Mouse (Mus musculus): Measurements from ENCODE around the gene Cyp4f17.
"Not testable (repeated sequence)": the region's sequence is repeated elsewhere in the genome, so short reads cannot be mapped to it uniquely, and the experiment has no call there.

Gene Cyp4f17

GRCm38 (mm10) chr17:32526341-32526740 is 20.5 kb downstream of the Cyp4f17 start:
- DNase-seq (ENCODE audit: low read depth, low spot score) = not testable (repeated sequence)

- no peak for DNase-seq (ENCODE audit: low read depth, low spot score)
Measured at GRCm38 (mm10) chr17:32527748-32528147, 21.9 kb downstream of the Cyp4f17 start.

- peak; percentile 94 for DNase-seq (ENCODE audit: low read depth, low spot score)
Measured at GRCm38 (mm10) chr17:32528408-32529337, 22.8 kb downstream of the Cyp4f17 start.

GRCm38 (mm10) chr17:32532356-32532755 is 26.5 kb downstream of the Cyp4f17 start:
- not testable (repeated sequence) for DNase-seq (ENCODE audit: low read depth, low spot score)

- DNase-seq (ENCODE audit: low read depth, low spot score) = peak; percentile 12
Measured at GRCm38 (mm10) chr17:32534068-32534467, 28.2 kb downstream of the Cyp4f17 start.

- peak; percentile 90 for DNase-seq (ENCODE audit: low read depth, low spot score)
Measured at GRCm38 (mm10) chr17:32536051-32536866, 30.4 kb downstream of the Cyp4f17 start, which contains the start of gene Cyp4f16. Cyp4f16 (plus strand) TSS chr17:32536558.

GRCm38 (mm10) chr17:32536867-32537250 is 31.0 kb downstream of the Cyp4f17 start:
- DNase-seq (ENCODE audit: low read depth, low spot score) = peak; percentile 48

- DNase-seq (ENCODE audit: low read depth, low spot score) = not testable (repeated sequence)
Measured at GRCm38 (mm10) chr17:32544792-32545191, 38.9 kb downstream of the Cyp4f17 start.

- not testable (repeated sequence) for DNase-seq (ENCODE audit: low read depth, low spot score)
Measured at GRCm38 (mm10) chr17:32550377-32550776, 44.5 kb downstream of the Cyp4f17 start.

GRCm38 (mm10) chr17:32550900-32551770 is 45.3 kb downstream of the Cyp4f17 start:
- peak; percentile 95 for DNase-seq (ENCODE audit: low read depth, low spot score)

- DNase-seq (ENCODE audit: low read depth, low spot score) = not testable (repeated sequence)
Measured at GRCm38 (mm10) chr17:32553016-32553415, 47.2 kb downstream of the Cyp4f17 start.

GRCm38 (mm10) chr17:32554368-32554767 is 48.5 kb downstream of the Cyp4f17 start:
- DNase-seq (ENCODE audit: low read depth, low spot score) = not testable (repeated sequence)

GRCm38 (mm10) chr17:32563301-32563700 is 57.5 kb downstream of the Cyp4f17 start:
- DNase-seq (ENCODE audit: low read depth, low spot score) = not testable (repeated sequence)

- not testable (repeated sequence) for DNase-seq (ENCODE audit: low read depth, low spot score)
Measured at GRCm38 (mm10) chr17:32573286-32573685, 67.4 kb downstream of the Cyp4f17 start.

GRCm38 (mm10) chr17:32577496-32578186 is 71.8 kb downstream of the Cyp4f17 start:
- no peak for DNase-seq (ENCODE audit: low read depth, low spot score)
